Mouse (Mus musculus): ENCODE data around the gene Hs6st3. TPM values are rescaled to one million over a fixed set of nuclear protein-coding genes. Genes with fewer than 3 reads are reported as not detected.

Hs6st3 gene
- polyA plus RNA-seq, 1 experiment: not detected

DNA sequence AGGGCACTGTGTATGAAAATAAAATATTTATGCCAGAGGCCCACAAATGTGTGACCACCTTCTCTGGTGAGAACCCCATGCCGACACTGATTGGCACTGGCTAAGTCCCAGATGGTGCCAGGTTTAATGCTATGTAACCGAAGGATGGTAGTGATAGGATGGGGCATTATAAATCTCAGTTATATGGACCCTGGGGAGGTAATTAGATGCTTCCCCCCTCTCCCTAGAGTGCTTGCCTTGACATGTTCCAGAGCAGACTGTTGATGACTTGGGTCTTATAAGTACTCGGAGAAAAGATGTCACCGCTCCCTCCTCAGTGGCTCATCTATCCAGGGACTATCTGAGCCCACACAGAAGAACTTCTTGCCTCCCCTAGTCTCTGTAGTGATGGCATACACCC is 561.8 kb downstream of the Hs6st3 start:
- H3K4me3 ChIP-seq (replicated peaks; ENCODE audit: control insufficient read depth, low read depth, low read length): no peak overlapping the region
- H3K27ac ChIP-seq (ENCODE audit: control insufficient read depth, insufficient read depth, low read depth, low read length, poor library complexity): no peak overlapping the region
- H3K4me1 ChIP-seq (ENCODE audit: control insufficient read depth, insufficient read depth, low read length): no peaks in the 10 kb centered on the region
- 78% methylated on average over 4 of the region's 4 CpGs for WGBS
- TF ChIP-seq POLR2A (IDR thresholded peaks at IDR 0.05; ENCODE audit: borderline replicate concordance, control insufficient read depth, low read depth, low read length) (no peak), CTCF (IDR thresholded peaks at IDR 0.05; ENCODE audit: control insufficient read depth, insufficient read depth, low read length) (no peak)

DNA sequence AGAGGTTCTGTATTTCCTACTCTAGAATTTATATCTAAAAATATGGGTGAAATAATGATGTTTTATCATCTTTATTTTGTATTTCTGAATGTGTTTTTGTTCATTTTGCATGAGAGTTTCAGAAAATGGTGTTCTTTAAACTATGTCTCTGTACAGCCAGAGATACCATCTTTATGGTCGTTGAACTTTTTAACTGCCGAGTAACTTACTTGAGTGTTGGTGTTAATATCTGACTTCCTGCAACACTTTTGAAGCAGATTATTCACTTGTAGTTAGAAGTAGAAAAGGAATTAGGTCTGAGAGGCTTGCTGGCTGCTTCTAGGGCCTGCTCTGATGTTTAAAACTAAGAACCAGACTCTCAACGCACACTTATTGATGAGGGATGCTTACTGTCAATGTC is 576.6 kb downstream of the Hs6st3 start:
- WGBS: 51% methylated on average over 3 of the region's 3 CpGs
- Histone ChIP-seq H3K4me1 (ENCODE audit: control insufficient read depth, insufficient read depth, low read length) (no peaks in the 10 kb centered on the region), H3K27ac (ENCODE audit: control insufficient read depth, insufficient read depth, low read depth, low read length, poor library complexity) (no peak overlapping the region), H3K4me3 (replicated peaks; ENCODE audit: control insufficient read depth, low read depth, low read length) (no peak overlapping the region)
- TF ChIP-seq POLR2A (IDR thresholded peaks at IDR 0.05; ENCODE audit: borderline replicate concordance, control insufficient read depth, low read depth, low read length) (no peak), CTCF (IDR thresholded peaks at IDR 0.05; ENCODE audit: control insufficient read depth, insufficient read depth, low read length) (no peak)

DNA sequence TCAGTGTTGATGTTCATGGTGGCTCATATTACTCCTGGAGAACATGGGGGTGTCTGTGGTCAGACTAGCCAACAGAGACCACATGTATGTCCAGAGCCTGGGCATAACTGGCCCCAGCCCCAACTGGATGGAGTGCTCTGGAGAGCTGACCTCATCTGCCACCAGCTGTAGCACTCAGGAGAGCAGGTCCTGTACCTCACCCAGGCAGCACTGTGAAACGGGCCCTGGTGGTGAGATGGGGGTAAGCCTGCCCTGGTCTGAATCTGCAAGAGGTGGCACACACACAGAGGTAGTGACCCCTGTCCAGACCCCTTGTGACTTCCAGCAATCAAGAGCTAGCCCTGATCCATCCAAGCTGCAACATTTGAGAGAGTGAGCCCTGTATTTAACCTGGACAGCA is 579.2 kb downstream of the Hs6st3 start:
- 45% methylated on average over 1 of the region's 1 CpGs for WGBS
- Histone ChIP-seq H3K4me3 (replicated peaks; ENCODE audit: control insufficient read depth, low read depth, low read length) (no peak overlapping the region), H3K4me1 (ENCODE audit: control insufficient read depth, insufficient read depth, low read length) (no peaks in the 10 kb centered on the region), H3K27ac (ENCODE audit: control insufficient read depth, insufficient read depth, low read depth, low read length, poor library complexity) (no peak overlapping the region)
- TF ChIP-seq CTCF (IDR thresholded peaks at IDR 0.05; ENCODE audit: control insufficient read depth, insufficient read depth, low read length) (no peak), POLR2A (IDR thresholded peaks at IDR 0.05; ENCODE audit: borderline replicate concordance, control insufficient read depth, low read depth, low read length) (no peak)

DNA sequence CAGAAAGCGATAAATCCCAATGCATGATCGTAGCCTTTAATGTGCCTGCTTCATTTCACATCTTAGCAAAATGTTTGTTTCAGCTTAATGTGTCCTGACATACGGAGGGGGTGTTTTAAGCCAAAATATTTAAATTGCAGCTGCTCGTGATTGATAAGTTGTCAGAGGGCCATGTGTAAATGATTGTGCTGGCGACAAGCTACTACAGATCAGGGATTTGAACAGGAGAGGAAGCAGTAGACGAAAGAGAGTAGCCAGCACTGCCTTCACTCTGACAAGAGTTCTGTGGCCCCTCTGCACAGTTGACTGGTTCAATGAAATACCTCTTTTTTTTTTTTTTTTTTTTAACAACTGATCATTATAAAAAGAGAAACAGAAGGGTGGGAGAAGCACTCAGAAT is 587.0 kb downstream of the Hs6st3 start:
- no peaks in the 10 kb centered on the region for H3K4me1 ChIP-seq (ENCODE audit: control insufficient read depth, insufficient read depth, low read length)
- WGBS: 79% methylated on average over 6 of the region's 6 CpGs
- no peak overlapping the region for H3K27ac ChIP-seq (ENCODE audit: control insufficient read depth, insufficient read depth, low read depth, low read length, poor library complexity)
- H3K4me3 ChIP-seq (replicated peaks; ENCODE audit: control insufficient read depth, low read depth, low read length): no peak overlapping the region
- TF ChIP-seq CTCF (IDR thresholded peaks at IDR 0.05; ENCODE audit: control insufficient read depth, insufficient read depth, low read length) (no peak), POLR2A (IDR thresholded peaks at IDR 0.05; ENCODE audit: borderline replicate concordance, control insufficient read depth, low read depth, low read length) (no peak)

DNA sequence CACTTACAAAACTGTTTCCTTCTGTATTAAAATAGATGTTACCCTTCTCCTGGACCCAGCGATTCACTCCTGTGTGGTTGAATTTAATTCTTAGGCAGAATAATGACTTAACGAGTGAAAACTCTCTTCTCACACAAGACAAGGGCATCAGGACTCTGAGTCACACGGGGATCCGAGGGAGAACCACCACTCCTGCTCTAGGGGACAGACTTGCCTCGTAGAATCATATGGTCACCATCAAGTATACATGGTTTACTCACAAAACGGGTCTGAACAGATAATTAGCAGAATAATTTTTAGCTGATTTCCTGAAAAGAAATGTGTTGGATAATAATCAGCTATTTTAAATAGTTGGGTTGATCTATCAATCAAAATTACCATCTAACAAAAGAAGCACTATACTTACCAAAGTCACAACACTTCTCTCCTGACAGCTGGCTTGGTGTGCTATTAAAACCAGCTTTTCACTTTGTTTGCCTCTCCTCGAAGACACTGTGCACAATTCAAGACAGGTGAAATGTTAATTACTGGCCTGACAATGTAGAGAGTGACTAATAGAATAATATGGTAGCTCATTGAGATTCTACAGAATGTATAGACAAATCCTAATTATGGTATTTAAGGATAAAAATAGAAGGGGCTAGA is 593.4 kb downstream of the Hs6st3 start:
- TF ChIP-seq POLR2A (IDR thresholded peaks at IDR 0.05; ENCODE audit: borderline replicate concordance, control insufficient read depth, low read depth, low read length) (no peak), CTCF (IDR thresholded peaks at IDR 0.05; ENCODE audit: control insufficient read depth, insufficient read depth, low read length) (no peak)
- Histone ChIP-seq H3K4me3 (replicated peaks; ENCODE audit: control insufficient read depth, low read depth, low read length) (no peak overlapping the region), H3K4me1 (ENCODE audit: control insufficient read depth, insufficient read depth, low read length) (no peaks in the 10 kb centered on the region), H3K27ac (ENCODE audit: control insufficient read depth, insufficient read depth, low read depth, low read length, poor library complexity) (no peak overlapping the region)
- WGBS: 69% methylated on average over 7 of the region's 7 CpGs

DNA sequence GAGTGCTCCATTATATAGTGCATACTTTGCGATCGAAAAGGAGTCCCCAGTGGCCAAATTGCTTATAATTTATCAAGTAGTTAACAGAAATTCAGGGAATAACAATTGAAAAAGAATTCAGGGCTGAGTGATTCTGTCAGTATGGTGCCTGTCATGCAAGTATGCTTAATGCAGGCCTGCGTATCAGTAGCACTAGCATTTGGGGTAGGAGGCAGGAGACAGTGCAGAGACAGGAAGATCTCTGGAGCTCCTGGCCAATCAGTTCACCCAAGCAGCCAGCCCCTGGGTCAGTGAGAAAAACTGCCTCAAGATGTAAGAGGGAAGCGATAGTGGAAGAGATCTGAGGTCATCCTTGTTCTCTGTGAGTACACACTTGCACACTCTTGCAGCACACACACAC is 594.1 kb downstream of the Hs6st3 start:
- H3K4me3 ChIP-seq (replicated peaks; ENCODE audit: control insufficient read depth, low read depth, low read length): no peak overlapping the region
- WGBS: 82% methylated on average over 4 of the region's 4 CpGs
- no peak for TF ChIP-seq CTCF (IDR thresholded peaks at IDR 0.05; ENCODE audit: control insufficient read depth, insufficient read depth, low read length)
- TF ChIP-seq POLR2A (IDR thresholded peaks at IDR 0.05; ENCODE audit: borderline replicate concordance, control insufficient read depth, low read depth, low read length): no peak

DNA sequence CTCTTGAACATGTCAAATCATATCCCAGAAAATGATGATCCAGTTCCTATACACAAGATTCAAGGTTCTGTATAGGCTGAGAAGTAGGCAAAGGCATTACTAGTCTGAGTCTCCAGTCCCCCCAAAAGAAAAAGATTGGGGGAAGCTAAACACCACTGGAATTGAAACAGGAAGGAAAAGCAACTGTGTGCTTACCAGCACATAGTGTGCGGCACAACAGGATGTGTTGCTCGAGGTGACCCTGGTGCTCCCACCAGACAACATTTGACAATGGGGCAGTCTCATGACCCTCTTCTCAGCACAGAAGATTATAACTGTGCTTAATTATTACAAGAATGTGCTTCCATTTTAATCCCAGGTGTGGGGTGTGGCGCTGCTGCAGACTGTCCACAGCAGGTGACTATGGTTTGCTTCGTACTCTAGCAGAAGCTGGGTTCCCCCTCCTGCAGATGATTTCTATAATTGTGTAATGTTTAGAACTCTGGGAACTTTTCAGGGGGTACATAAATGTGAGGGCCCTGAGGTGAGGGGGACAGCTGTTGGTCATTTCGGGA is 599.3 kb downstream of the Hs6st3 start:
- Histone ChIP-seq H3K4me1 (ENCODE audit: control insufficient read depth, insufficient read depth, low read length) (no peaks in the 10 kb centered on the region; the same call in 1 of the 2 replicates), H3K4me3 (replicated peaks; ENCODE audit: control insufficient read depth, low read depth, low read length) (no peak overlapping the region), H3K27ac (ENCODE audit: control insufficient read depth, insufficient read depth, low read depth, low read length, poor library complexity) (no peak overlapping the region)
- TF ChIP-seq POLR2A (IDR thresholded peaks at IDR 0.05; ENCODE audit: borderline replicate concordance, control insufficient read depth, low read depth, low read length) (no peak), CTCF (IDR thresholded peaks at IDR 0.05; ENCODE audit: control insufficient read depth, insufficient read depth, low read length) (no peak)
- 49% methylated on average over 5 of the region's 5 CpGs for WGBS

More for the DNA sequence above, 594.1 kb downstream of the Hs6st3 start:
- Histone ChIP-seq H3K27ac (ENCODE audit: control insufficient read depth, insufficient read depth, low read depth, low read length, poor library complexity) (no peak overlapping the region), H3K4me1 (ENCODE audit: control insufficient read depth, insufficient read depth, low read length) (no peaks in the 10 kb centered on the region)

DNA sequence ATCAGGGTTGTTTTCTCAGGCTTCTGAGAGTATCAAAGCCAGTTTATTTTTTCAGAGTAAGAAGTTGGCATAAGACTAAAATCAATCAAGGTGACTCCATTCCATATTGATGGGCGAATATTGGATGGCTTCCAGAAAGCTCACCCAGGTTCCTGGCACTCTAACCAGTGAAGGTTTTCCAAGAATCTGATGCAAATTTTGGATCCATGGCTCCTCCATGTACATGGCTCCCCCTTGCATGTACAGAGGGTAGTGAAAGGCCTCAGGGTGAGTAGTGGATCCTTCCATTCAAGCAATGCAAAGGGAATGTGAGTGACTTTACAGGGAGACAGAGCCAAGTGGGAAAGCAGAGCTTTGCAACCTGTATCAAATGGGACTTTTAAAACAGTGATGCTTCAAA is 603.6 kb downstream of the Hs6st3 start:
- H3K4me3 ChIP-seq (replicated peaks; ENCODE audit: control insufficient read depth, low read depth, low read length): no peak overlapping the region
- no peak for TF ChIP-seq POLR2A (IDR thresholded peaks at IDR 0.05; ENCODE audit: borderline replicate concordance, control insufficient read depth, low read depth, low read length)
- TF ChIP-seq CTCF (IDR thresholded peaks at IDR 0.05; ENCODE audit: control insufficient read depth, insufficient read depth, low read length): no peak
- no peaks in the 10 kb centered on the region; the same call in 1 of the 2 replicates for H3K4me1 ChIP-seq (ENCODE audit: control insufficient read depth, insufficient read depth, low read length)
- 90% methylated on average over 1 of the region's 1 CpGs for WGBS
- H3K27ac ChIP-seq (ENCODE audit: control insufficient read depth, insufficient read depth, low read depth, low read length, poor library complexity): no peak overlapping the region
